Mouse (Mus musculus): ENCODE data around the gene Btrc.

Btrc gene

DNA sequence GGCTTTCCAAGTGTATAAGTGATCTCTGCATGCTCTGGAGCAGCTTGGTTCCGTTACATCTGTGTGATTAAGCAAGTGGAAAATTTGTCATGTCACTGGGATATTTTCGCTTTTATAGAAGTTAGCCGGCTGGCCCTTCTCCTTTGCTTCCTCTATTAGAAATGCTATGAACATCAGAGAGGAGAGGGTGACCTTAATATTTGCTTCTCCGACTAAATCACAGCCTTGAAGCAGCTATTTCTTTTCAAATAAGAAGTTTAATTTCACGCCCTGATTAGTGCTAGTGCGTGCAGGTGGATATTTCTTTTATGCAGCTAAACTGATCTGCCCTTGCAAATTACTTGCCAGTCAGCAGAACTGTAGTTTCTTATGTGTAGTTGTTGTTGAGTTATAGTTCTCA, 25.0 kb downstream of the Btrc start:
- CTCF ChIA-PET = interaction anchor here in 2 of 4 experiments (0.6 to 0.9 kb wide), 3 partner anchors 228 to 416 kb away, joined by 3 to 4 read pairs (median 3); no protein-coding TSS in a partner anchor

DNA sequence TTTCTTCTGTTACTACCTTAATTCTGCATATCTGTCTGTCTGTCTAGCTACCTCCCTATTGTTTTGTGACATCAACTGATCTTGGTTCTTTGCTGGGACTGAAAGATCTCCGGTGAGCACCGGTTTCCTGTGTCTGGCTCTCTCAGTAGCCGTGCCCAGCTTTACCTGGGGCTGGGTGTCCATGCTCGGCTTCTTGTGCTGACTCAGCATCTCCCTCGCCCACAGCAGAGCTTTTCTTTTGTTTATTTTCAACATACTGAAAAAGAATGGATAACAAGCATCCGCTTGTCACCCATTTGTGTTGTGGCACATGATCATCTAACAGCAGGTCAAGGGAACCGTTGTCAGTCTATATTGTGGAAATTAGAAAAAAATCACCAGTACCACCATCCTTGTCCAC, 30.5 kb downstream of the Btrc start:
- ChIA-PET POLR2A (interaction anchor here in 3 of 4 experiments (0.6 to 1.7 kb wide), 7 partner anchors 8 to 507 kb away, joined by 3 to 5 read pairs (median 4); no protein-coding TSS in a partner anchor), CTCF (interaction anchor here in 3 of 4 experiments (0.6 to 1.3 kb wide), 4 partner anchors 9 to 179 kb away, joined by 3 to 6 read pairs (median 3); no protein-coding TSS in a partner anchor)

More for the DNA sequence above, 25.0 kb downstream of the Btrc start:
- POLR2A ChIA-PET = interaction anchor here in 2 of 4 experiments (1.0 to 1.3 kb wide), 4 partner anchors 21 to 147 kb away, joined by 3 read pairs; partner anchors contain the start of gene Btrc (in 1 of the 2)

DNA sequence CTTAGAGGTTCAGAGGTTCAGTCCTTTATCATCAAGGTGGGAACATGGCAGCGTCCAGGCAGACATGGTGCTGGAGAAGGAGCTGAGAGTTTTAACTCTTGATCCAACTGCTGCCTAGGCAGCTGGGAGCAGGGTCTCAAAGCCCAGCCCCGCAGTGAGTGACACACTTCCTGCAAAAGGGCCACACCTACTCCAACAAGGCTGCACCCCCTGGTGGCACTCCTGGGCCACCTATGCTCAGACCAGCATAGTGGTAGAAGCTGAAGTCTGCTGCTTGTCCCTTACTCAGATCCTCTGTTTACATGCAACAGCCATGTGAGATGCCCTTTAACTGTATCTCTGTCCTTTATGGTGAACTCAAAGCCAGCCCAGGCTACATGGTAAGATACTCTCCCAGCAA, 47.5 kb downstream of the Btrc start:
- CTCF ChIA-PET = interaction anchor here in 3 of 4 experiments (0.5 to 1.7 kb wide), 10 partner anchors 12 to 294 kb away, joined by 3 to 9 read pairs (median 5); no protein-coding TSS in a partner anchor
- POLR2A ChIA-PET = interaction anchor here in 2 of 4 experiments (0.5 to 1.5 kb wide), 6 partner anchors 8 to 538 kb away, joined by 3 to 4 read pairs (median 3); no protein-coding TSS in a partner anchor

DNA sequence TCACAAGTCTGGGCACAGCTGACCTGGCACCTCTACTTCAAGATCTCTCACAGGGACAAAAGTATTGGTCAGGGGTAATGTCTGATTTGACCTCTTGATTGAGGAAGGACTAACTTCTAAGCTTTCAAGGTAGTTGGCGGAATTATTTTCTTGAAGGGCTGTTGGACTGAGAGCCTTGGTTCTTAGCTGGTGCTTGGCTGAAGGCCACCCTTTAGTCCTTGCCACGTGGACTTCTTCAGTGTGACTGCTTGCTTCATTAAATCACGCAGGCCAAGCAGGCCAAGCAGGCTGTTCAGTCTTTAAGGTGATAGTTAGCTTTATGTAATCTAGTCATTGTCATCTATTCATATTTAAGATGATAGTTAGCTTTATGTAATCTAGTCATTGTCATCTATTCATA, 49.2 kb downstream of the Btrc start:
- POLR2A ChIA-PET = interaction anchor here in 1 of 4 experiments (1.2 to 1.5 kb wide), 2 partner anchors 9 to 26 kb away, joined by 3 to 4 read pairs; no protein-coding TSS in a partner anchor
- CTCF ChIA-PET = interaction anchor here in 3 of 4 experiments (0.6 to 1.2 kb wide), 6 partner anchors 9 to 130 kb away, joined by 3 read pairs; no protein-coding TSS in a partner anchor

DNA sequence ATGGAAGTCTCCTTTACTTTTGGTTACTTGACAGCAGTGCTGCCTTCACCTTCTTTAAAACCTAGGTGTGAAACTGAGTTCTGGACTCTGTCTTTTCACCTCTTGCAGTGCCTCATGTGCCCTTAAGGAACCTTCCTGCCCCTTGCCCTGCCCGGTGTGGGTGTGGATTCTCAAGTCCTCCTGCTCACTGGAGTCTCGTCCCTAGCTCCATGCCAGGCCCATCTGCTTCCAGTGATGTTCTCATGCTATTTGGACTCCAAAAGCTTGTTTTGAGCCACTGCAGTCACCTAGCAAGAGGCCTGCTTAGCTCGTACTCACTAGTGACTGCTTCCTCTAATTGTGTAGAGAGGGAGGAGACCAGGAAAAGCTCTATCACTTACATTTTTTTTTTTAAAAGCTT, 50.4 kb downstream of the Btrc start:
- POLR2A ChIA-PET = interaction anchor here in 1 of 4 experiments (0.5 kb wide), 1 partner anchor 1181 kb away, joined by 3 read pairs; no protein-coding TSS in a partner anchor

DNA sequence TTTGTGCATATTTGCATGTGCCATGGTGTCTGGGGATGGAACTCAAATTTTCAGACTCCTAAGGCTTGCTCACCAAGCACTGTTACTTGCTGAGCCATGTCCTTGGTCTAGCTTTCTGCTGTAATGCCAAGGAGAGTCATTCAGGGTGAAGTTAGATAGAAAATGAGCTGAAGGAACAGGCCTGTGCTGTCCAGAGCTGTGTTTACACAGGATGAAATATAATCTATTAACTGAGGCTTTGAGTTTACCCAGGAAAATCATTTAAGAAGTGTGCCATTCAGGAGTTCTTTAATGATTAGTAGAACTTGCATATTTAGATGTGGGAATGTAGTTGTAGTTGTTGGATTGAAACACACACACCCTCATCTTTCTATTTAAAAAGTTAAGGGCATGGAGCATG, 54.1 kb downstream of the Btrc start:
- POLR2A ChIA-PET = interaction anchor here in 1 of 4 experiments (0.7 to 1.2 kb wide), 2 partner anchors 10 to 72 kb away, joined by 3 to 4 read pairs; no protein-coding TSS in a partner anchor
- CTCF ChIA-PET = interaction anchor here in 2 of 4 experiments (0.6 to 1.1 kb wide), 2 partner anchors 41 to 241 kb away, joined by 3 to 4 read pairs; no protein-coding TSS in a partner anchor

More for the DNA sequence above, 50.4 kb downstream of the Btrc start:
- CTCF ChIA-PET = interaction anchor here in 1 of 4 experiments (1.7 kb wide), 1 partner anchor 19 kb away, joined by 5 read pairs; no protein-coding TSS in a partner anchor

DNA sequence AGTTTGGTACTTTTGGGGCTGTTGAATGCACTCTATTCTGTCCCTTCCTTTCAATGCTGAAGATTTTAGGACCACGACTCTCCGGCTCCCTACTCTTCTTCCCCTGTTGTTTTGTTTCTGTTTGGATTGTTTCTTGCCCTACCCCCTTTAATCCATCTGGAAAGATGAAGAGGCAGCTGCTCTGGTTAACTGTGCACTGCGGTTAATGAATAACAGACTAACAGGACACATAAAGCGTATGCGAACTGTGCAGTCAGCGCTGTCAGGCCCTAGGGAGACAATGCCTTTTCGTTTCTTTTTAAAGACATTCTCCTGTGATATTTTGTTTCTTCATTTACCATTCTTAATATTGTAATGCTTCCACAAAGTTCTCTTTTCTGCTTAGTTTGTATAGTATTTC, 58.7 kb downstream of the Btrc start:
- POLR2A ChIA-PET = no interaction called here
- CTCF ChIA-PET = interaction anchor here in 1 of 4 experiments (1.1 kb wide), 1 partner anchor 9 kb away, joined by 3 read pairs; no protein-coding TSS in a partner anchor

DNA sequence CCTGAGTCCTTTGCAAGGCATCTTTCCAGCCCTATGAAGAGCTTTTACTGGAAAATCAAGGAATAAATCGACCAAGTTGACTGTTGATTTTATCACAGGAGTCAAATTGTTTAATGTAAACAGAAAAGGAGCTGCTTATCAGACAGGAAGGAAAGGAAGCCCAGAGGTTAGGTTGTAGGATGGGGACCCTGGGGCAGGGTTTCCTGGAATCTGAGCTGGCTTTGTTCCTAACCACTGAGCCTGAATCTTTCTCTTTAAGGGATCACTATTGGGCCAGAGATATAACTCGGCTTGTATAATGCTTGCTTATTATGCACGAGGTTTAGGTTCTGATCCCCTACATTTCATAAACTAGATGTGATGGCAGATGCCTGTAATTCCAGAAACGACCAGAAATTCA, 64.6 kb downstream of the Btrc start:
- ChIA-PET CTCF (interaction anchor here in 2 of 4 experiments (0.6 to 1.3 kb wide), 3 partner anchors 10 to 138 kb away, joined by 3 to 4 read pairs (median 3); no protein-coding TSS in a partner anchor), POLR2A (interaction anchor here in 3 of 4 experiments (0.5 to 1.3 kb wide), 6 partner anchors 9 to 388 kb away, joined by 3 to 4 read pairs (median 4); no protein-coding TSS in a partner anchor)

DNA sequence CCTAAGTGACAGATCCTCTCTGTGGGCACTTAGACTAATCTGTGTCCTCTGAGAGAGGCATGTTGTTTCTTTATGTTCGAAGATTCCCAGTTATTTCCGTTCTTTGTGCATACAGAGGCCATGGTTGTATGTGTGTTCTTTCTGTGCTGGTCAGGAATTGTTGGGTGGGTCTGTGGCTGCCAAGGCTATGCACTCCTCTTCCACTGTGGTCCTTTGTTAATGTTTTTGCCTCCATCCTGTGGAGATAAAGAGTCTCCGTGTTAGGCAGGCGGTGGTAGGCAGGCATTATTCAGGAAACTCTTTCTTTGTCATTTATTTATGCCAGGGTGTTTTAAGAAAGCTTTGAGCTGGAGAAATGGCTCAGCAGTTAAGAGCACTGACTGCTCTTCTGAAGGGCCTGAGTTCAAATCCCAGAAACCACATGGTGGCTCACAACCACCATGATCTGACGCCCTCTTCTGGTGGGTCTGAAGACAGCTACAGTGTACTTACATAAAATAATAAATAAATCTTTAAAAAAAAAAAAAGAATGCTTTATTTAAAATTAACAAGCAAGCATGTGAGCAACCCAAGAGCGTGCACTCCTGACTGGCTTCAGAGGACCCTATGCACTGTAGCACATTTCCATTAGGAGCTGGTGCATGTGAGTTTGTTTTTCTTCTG, 67.6 kb downstream of the Btrc start:
- ChIA-PET CTCF (interaction anchor here (0.6 to 1.9 kb wide), 20 partner anchors 8 to 347 kb away, joined by 3 to 6 read pairs (median 3); no protein-coding TSS in a partner anchor), POLR2A (interaction anchor here in 2 of 4 experiments (0.6 to 1.4 kb wide), 6 partner anchors 9 to 288 kb away, joined by 3 to 7 read pairs (median 4); no protein-coding TSS in a partner anchor)

DNA sequence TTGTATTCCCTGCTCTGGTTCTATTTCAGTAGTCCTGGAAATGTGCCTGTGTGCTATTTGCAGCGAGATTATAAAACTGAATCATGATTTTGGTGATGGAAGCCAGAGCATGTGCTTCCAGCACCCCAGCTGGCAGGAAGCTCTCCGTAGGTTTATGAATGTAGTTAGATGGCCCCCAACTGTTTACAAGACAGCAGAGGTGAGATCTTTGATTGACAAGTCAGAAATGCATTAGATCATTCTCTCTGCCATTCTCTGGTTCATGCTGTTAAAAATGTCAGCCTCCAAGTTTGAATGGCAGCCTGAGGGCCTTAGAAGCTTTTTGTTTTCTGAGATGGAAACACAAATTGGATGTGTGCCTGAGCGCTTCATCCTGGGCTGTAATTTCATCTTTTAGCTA, 68.8 kb downstream of the Btrc start:
- CTCF ChIA-PET = interaction anchor here (0.6 to 2.2 kb wide), 10 partner anchors 18 to 216 kb away, joined by 3 to 6 read pairs (median 4); no protein-coding TSS in a partner anchor
- POLR2A ChIA-PET = interaction anchor here in 2 of 4 experiments (0.7 to 1.4 kb wide), 4 partner anchors 8 to 100 kb away, joined by 3 to 5 read pairs (median 3); no protein-coding TSS in a partner anchor

DNA sequence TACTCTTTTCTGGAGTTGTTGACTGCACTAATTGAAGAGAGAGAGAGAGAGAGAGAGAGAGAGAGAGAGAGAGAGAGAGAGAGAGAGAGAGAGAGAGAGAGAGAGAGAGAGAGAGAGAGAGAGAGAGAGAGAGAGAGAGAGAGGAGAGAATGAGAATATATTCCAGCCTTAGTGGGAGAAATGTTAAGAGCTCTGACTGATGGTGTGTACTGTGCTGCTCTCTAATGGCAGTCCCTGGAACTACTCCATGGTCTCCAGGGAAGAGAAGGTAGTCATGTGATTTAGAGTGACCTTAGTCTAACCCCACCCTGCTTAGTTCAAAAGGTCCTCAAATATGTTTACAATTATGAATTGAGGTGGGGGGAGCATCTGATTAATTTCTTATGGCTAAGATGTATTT, 72.5 kb downstream of the Btrc start:
- ChIA-PET POLR2A (interaction anchor here (0.6 to 1.3 kb wide), 15 partner anchors 10 to 361 kb away, joined by 3 to 8 read pairs (median 3); partner anchors contain the start of gene Kazald1 (in 1 of the 4)), CTCF (interaction anchor here (0.6 to 1.7 kb wide), 71 partner anchors 9 to 939 kb away, joined by 3 to 34 read pairs (median 4); no protein-coding TSS in a partner anchor)

DNA sequence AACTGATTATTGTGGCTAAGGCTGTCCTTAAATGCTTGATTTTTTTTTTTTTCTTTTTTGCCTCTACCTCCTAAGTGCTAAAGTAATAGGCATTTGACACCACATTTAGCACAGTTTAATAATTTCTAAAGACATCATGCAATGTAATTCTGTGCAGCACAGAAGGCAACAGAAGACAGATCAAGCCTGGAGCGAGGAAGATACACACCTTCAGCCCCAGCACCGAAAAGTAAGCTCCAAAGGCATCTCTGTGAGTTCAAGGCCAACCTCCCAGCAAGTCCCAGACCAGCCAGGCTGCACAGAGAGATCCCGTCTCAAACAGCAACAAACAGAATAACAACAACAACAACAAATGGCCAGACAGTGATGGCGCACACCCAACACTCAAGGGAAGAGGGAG, 73.6 kb downstream of the Btrc start:
- CTCF ChIA-PET = interaction anchor here in 1 of 4 experiments (0.7 to 1.6 kb wide), 3 partner anchors 9 to 146 kb away, joined by 3 to 4 read pairs (median 4); no protein-coding TSS in a partner anchor

DNA sequence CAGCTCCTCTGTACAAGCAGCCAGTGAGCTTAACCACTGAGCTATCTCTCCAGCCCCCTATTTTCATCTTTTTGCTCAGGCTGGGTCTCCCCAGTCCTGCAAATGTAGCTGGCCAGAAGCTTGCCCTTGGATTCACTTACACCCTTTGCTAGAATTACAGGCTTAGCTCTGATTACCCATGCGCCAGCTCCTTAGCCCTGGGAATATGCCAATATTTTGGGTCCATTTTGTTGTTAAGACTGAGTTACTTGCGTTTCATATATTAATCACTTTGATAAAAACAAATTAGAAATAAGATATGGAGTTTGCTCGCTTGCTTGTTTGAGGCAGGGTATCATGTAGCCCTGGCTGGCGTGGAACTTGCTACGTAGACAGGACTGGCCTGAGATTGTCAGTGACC, 74.7 kb downstream of the Btrc start:
- POLR2A ChIA-PET = interaction anchor here in 1 of 4 experiments (0.6 to 1.7 kb wide), 4 partner anchors 10 to 28 kb away, joined by 3 to 5 read pairs (median 4); no protein-coding TSS in a partner anchor
- CTCF ChIA-PET = interaction anchor here in 3 of 4 experiments (0.5 to 1.6 kb wide), 9 partner anchors 10 to 284 kb away, joined by 3 to 6 read pairs (median 3); no protein-coding TSS in a partner anchor

More for the DNA sequence above, 73.6 kb downstream of the Btrc start:
- POLR2A ChIA-PET = no interaction called here

DNA sequence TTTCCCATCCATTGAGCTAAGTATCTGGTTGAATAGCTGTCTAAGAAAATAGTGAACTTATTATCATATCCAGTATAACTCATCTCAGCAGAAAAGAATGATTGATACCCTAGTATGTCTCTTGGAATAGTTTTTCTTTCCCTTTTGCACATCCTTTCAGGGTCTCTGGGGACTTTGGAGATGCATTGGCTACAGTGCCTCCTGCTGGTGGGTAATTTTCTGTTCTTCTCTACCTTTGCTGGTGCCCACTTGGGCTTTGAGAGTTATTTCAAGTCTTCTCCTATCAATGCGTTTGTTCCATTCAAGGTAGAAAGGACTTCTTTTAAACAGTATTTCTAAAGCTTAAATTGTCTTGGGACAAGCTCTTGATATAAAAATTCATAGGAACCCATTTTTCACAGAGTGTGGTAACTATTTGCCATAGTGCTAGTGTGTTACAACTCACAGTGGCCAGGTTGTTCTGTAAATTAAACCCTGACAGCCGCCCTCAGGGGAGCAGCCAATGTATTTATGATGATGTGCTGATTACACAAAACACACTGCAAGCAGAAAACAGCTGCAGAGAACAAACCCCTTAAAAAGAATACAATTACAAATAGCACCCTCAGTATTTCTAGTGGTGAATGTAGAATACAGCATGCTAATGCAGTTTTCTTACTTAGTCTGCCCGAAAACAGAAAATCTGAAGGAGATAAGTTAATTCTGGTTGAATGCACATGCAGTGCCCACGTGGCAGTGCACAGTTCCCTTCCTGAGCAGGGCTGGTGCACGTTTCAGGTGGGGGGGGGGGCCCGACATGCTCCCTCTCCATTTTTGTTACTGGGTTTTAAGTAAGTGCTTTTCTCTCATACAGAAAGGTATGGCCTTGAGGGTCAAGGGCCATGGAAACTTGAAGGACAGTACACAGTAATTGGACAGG, 75.7 kb downstream of the Btrc start:
- ChIA-PET CTCF (interaction anchor here in 3 of 4 experiments (0.6 to 1.8 kb wide), 8 partner anchors 106 to 920 kb away, joined by 3 to 6 read pairs (median 4); no protein-coding TSS in a partner anchor), POLR2A (interaction anchor here in 2 of 4 experiments (0.6 to 1.7 kb wide), 7 partner anchors 10 to 200 kb away, joined by 3 to 5 read pairs (median 4); no protein-coding TSS in a partner anchor)

DNA sequence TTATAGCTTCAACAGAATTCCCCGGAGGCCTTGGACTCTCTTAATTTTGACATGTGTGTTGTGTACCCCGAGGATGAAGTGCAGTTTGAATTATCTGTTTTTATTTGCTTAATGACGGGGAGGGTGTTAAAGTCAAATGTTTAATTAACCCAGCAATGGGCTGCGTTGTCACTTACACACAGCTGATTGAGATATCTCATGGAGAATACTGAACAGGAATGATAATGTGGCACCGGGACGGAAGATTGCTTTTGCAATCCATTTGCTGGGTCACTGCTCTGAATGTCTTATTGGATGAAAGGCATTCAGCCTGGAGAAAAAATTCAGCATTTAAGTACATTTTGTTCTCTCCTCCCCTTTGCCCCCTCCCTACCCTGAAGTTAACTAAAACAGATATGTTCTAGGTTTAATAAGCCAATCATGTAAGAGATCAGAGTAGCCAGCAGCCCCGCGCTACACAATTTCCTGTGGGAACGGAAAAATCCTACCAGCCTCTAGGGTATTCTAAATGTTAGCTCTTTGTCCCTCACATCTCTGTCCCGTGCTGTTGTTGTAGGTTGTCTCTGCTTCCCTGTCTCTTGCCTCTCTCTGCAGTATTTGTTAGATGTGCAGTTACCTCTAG, 77.1 kb downstream of the Btrc start:
- ChIA-PET POLR2A (interaction anchor here in 2 of 4 experiments (0.8 to 1.2 kb wide), 5 partner anchors 9 to 231 kb away, joined by 3 to 5 read pairs (median 3); no protein-coding TSS in a partner anchor), CTCF (interaction anchor here in 2 of 4 experiments (0.6 to 1.8 kb wide), 5 partner anchors 17 to 224 kb away, joined by 3 to 4 read pairs (median 3); no protein-coding TSS in a partner anchor)

DNA sequence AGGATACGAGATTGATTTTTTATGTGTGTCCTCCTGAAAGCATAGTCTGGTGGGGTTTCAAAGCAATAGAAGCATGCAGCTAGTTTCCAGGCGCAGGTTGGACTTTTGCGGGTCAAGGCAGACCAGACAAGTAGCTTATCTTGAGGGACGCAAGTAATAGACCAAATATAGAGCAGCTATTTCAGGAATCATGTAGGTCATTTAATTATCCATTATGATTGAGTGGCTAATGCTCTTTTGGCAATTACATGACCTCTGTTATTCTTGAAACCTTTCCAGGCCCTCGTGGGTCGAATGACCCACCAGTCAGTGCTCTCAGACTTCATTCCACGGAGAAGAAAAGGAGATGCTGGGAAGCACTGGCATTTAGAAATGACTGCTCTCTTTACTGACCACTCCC, 78.2 kb downstream of the Btrc start:
- CTCF ChIA-PET = interaction anchor here in 2 of 4 experiments (1.1 to 1.3 kb wide), 2 partner anchors 143 to 222 kb away, joined by 3 read pairs; no protein-coding TSS in a partner anchor

More for the DNA sequence above, 78.2 kb downstream of the Btrc start:
- POLR2A ChIA-PET = interaction anchor here in 2 of 4 experiments (1.2 to 1.3 kb wide), 2 partner anchors 17 to 21 kb away, joined by 3 read pairs; no protein-coding TSS in a partner anchor

Measured in embryonic stem cell, embryonic (primary cell).